Mouse (Mus musculus) effector memory CD4-positive, alpha-beta T cell, adult 5 months (primary cell): ENCODE measurements around the gene Tmem213. TPM values are rescaled to one million over a fixed set of nuclear protein-coding genes. Genes with fewer than 3 reads are reported as not detected.

Experiments
- polyA plus RNA-seq: library from polyadenylated mRNA; unstranded; fragments of 100-300 nt; shearing (Covaris generic); gene quantifications from one replicate; pipeline ENCODE4 v1.2.1, GENCODE M21; 2017

Gene Tmem213
- not detected for polyA plus RNA-seq

DNA sequence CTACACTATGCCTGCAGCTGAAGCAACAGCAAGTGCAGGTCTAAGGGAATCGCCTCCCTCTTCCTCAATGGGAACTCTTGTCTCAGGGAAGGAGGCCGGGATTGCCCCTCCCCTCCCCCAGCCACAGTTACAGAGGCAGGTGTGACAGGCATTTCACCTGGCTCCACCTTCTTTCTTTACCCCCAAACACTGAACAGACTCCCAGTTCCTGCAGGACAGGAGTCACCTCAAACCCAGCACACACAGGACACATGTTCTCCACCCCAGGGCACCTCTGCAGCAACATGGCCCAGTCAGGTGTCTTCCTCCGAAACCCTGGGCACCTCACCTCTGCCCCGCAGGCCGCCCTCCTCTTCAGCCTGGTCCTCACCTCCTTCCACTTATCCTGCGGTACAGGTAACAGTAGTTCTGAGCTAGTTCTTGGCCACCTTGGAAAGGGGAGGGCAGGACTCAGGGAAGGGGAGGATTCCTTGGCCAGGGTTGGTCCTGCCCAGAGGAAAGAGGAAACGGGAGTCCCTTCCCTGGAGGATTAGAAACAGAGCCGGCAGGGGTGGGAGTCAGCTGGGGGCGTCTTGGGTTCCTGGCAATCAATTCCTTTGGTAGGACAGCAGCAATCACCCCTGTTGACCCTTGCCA lies at the start of gene Tmem213:
Gene Tmem213, plus strand, starts transcription at position 96 of the 636 bp plus-strand sequence.

GRCm38 (mm10) chr6:38124207-38124835 lies 15.3 kb downstream of the Tmem213 start, which contains the start of gene Atp6v0a4:
Gene Atp6v0a4 (minus strand): TSS chr6:38124586.

Other genes with a start within 250 kb of the Tmem213 start
- gene Trim24, start 238.4 kb upstream of the Tmem213 start, polyA plus RNA-seq, result 21.2 TPM
- gene Svopl, start 62.3 kb upstream of the Tmem213 start, polyA plus RNA-seq, result 0.17 TPM
- not detected for gene Atp6v0a4, start 15.3 kb downstream of the Tmem213 start, polyA plus RNA-seq
- 0.37 TPM for gene D630045J12Rik, start 144.8 kb downstream of the Tmem213 start, polyA plus RNA-seq
- 0.80 TPM for gene Zc3hav1l, start 190.0 kb downstream of the Tmem213 start, polyA plus RNA-seq
- gene Zc3hav1, start 245.3 kb downstream of the Tmem213 start, polyA plus RNA-seq, result 305 TPM